Mouse (Mus musculus): ENCODE results near the gene Tmem63c.

Tmem63c gene

DNA sequence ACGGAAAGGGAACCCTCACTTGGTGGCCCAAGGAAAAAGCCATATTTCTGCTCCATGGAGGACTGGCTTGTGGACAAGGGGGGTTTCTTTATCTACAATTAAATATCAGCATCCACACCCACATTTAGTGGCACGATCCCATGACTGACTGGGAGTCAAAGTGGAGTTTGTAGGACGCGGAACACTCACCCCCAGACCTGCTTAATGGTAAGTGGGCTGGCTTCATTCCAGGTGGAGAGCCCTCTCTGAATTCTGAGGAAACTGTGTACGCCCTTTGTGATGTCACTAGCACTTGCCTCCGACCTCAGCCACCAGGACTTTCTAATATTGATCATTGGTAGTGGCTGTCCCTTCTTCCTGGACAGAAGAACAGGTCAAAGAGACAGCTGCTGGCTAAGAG, at the start of gene Tmem63c:
TSS of gene Tmem63c (plus strand) at position 301 of the 400 bp plus-strand sequence.
- DNase-seq (ENCODE audit: low spot score in 2 of 2) = no peak

DNA sequence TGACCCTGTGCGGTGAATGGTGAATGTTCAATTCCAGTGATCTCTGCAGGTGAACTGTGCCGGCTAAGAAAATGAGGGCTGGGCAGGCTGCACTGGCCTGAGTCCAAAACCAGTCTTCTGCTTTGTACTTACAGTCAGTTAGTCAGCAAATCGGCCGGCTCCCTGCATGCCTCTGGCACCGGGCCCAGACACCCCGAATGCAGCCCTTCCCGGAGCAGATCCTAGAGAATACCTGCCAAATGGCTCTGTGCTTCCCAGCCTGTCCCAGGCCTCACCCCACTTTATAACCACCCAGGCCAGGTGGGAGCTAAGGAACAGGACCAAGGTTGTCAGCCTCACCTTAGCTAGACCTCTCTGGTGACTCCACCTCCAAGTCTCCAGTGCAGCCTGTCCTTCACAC, 47.9 kb upstream of the Tmem63c start:
- DNase-seq (ENCODE audit: low spot score in 2 of 2) = peak; percentile 83 to 84

DNA sequence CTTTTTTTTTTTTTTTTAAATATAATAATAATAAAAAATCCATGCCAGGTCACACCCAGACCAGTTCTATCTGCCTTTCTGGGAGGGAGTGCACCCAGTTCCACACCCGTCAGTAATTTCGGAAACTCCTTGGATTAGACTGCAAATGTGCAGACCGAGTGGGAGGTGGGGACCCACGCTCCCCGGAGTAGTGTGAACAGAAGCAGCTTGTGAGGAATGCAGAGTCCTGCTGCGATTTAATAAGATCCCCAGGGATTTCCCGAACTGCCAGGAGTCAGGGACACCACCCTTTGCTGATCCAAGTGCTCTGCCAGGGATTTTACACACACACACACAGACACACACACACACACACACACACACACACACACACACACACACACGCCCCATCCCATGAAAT, 47.4 kb upstream of the Tmem63c start:
- DNase-seq (ENCODE audit: low spot score in 2 of 2) = peak in 1 of 2 experiments; percentile 67

DNA sequence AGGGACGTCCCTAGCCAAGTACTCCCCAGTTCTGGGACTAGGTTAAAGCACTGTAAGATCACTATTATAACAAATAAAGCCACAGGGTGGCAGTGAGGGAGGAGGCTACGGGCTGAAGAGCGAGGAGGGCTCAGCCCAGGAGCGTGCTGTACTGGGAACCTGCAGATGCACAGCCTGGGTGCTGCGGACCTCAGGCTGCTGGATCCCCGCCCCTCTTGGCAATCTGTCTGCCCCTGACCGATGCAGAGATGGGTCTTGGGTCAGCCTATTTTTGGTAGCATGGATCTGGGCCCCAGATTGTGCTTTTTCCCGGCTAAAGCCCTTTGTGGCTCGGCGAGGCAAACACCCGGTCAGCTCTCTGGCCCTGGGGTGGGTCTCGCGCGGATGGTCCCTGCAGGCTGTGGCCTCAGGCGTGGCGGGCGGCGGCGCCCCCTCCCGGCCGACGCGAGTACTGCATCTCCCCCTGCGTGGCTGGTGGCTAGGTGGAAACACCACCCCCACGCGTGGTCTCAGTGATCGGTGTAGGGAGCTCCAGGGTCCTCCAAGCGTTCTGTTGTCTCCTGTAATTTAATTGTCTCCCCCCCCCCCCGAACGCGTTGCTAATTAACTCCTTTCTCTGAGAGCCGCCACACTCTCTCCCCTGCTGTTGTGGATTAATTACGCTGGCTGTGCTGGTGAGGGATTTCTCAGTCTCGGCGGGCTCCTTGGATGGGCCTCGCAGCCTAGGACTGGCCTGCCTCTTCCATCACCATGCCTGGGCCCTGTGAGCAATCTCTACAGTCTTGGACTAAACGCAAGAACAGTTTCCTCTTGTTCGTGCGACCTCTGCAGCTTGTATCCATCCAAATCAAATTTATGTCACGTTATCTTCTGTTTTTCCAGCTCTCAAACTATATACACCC, 46.5 kb upstream of the Tmem63c start:
- DNase-seq (ENCODE audit: low spot score in 2 of 2) = peak; percentile 77 to 83

DNA sequence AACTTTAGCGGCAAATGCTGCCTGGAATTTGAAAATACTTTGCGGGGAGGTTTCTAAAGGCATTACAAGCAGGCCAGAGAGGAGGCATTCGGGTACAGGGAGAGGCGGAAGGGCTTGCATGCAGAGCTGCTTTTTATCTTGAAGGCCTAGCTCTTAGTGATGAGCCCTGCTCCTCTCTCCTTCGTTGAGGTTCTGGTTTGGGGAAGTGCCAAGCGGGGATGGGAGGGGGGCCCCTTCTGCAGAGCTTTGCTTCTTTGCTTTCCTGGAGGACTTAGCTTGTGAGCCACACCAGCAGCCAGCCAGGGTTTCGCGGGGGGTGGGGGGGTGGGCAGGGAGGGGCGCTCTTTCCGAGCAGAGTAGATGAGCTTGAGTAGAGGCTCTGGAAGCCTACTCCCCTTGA, 45.4 kb upstream of the Tmem63c start:
- DNase-seq (ENCODE audit: low spot score in 2 of 2) = no peak

DNA sequence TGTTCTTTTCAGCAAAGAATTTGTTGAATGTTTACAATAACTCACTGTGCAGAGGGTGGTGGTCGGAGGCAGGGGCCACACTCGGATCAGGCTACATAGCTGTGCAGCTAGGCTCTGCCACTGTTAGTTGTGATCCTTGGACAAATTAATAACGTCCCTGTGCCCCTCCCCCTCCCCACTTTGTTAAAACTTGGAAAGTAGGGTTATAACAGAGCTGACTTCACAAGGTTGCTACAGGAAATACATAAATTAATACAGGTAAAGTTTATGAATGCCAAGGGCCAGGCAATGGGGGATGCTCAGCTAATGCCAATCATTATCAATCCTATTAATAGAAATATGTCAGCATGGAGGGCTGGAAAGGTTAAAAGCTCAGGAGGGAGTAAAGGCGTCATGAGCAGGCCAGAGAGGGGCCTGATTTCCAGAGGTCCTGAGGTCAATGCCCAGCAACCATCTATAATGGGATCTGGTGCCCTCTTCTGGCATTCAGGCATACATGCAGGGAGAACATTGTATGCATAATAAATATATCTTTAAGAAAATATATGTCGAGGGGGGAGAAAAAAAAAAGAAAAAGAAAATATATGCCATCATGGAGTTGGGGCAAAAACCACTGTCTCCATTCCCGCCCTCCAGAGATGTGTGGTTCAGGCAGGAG, 44.5 kb upstream of the Tmem63c start:
- DNase-seq (ENCODE audit: low spot score in 2 of 2) = no peak

DNA sequence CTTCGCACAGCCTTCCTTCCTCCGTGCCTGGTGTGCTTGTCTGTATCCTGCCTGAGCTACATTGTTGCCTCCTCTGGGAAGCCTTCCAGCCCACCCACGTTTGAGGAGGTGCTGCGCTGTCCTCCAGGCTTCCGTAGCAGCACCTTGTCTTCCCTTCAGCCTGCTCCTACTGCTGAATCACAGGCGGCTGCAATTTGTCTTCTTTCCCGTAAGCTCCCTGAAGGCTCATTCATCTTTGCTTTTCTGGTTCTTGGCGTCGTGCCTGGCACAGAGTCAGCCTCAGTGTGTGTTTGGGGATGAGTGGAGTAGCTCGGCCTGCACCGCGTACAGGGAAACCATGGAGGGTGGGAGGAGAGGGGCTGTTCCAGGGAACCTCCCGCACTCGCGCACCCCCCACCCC, 43.3 kb upstream of the Tmem63c start:
- DNase-seq (ENCODE audit: low spot score in 2 of 2) = peak in 1 of 2 experiments; percentile 77

DNA sequence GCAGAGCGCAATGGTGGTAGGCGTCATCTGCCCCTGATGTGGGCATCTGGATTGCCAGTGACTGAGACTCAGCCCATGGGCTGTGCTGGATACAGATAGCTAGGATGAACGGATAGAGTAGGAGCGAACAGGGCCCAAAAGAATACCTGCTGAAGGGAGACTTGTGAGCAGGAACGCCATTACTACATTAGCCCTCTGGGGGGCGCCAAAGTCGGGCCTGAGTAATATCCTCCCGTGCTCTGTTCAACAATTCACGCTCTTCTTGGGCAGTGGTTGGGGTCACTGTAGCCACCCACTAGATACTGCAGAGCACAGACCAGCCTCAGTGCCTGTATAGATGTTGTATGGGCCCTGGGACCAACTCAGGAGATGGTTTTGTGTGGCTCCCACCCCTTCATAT, 40.0 kb upstream of the Tmem63c start:
- no peak for DNase-seq (ENCODE audit: low spot score in 2 of 2)

DNA sequence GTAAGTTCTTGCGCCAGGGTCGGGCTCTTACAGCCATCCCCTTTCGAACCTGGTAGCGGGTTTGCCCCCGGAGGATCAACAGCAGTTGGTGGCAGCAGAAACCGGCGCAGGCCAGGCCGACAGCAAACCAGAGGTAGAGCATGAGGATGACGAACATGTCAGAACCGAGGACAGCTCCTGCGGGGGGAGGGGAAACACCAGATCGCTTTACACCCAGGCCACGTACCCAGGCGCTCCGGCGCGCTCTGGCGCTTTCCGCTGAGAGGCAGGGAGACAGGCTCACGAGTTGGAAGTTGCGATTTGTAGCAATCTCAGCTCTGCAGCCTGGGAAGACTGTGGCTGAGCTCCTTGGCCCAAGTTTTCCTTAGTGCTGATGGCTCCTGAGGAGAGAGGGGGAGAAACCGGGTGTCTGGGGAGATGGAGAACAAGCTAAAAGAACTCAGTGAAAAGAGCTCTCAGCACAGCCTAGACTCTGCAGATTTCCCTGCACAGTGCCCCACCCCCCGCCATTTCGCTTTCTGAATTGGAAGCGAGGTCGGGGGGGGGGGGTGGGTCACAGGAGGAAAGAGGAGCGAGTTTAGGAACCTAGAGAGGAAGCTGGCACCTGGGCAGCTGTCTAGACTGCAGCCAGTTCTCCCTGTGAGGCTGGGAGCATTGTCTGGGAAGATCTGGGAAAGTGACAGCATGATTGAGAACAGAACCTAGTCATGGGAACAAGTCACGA, 37.5 kb upstream of the Tmem63c start:
- peak; percentile 80 for DNase-seq (ENCODE audit: low spot score in 2 of 2)

DNA sequence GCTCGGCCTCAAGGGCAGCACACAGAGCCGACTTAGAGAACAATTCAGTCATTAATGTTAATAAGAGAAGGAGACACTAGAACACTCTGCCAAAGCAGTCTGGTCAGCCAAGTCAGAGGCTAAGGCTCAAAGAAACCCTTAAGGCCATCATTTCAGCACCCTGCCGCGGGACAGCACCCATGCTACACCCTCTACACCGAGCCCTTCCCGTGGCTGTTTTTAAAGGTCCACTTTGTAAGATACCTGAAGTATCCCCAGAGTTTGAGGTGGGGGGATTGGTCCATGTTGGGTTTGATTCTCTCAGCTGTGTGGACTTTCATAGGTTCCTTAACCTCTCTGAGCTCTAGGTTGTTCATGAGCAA, 37.0 kb upstream of the Tmem63c start:
- no peak for DNase-seq (ENCODE audit: low spot score in 2 of 2)

DNA sequence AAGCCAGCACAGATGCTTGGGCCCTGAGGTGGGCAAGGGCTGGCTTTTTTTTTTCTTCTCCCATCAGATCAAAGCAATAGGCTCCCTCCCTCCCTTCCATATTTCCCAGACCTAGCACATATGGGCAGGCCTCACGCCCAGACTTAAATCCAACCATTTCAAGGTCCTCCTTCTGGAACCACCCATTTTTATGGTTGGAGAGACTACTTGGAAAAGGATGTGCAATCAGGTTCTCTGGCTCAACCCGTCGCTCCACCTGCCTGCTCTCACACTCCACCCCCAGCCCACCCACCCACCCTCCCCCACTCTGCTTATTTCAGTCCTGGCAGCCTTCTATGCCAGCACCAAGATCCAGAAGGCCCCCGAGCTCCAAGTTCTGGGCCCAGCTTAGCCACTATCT, 34.6 kb upstream of the Tmem63c start:
- no peak for DNase-seq (ENCODE audit: low spot score in 2 of 2)

DNA sequence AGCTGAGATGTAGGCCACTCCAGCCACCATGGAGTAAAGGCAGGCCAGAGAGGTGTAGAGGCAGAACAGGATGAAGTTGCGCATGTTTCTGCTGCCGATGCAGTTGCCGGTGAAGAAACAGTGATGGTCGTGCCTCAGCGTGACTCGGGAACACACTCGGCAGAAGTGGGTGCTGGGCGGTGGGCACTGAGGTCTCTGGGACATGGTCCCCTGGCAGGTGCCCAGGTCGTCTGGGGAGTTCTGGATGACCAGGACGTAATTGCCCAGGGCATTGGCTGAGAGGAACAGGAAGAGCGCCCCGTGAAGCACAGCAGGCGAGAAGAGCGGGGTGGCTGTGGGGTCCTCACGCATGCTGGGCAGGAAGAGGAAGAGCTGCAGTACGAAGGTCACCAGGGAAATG, 32.9 kb upstream of the Tmem63c start:
- no peak for DNase-seq (ENCODE audit: low spot score in 2 of 2)

DNA sequence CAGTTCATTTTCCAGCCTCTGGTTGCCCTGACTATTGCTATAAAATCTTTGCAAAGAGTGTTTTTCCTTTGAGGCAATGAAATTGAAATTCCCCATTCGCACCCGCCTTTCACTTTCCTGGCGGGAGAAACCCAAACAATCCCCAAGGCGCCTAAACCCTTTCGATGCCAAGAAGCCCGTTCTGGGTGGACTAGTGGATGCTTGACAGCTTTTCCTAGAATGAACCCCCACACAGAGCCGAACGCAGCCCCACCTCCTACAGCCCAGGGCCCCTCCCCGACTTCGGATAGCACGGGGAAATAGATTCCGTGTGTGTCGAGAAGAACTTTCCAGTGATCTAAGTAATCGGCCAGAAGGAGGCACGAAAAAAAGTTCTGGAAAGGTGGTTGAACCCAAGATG, 31.8 kb upstream of the Tmem63c start:
- peak in 1 of 2 experiments; percentile 64 for DNase-seq (ENCODE audit: low spot score in 2 of 2)

DNA sequence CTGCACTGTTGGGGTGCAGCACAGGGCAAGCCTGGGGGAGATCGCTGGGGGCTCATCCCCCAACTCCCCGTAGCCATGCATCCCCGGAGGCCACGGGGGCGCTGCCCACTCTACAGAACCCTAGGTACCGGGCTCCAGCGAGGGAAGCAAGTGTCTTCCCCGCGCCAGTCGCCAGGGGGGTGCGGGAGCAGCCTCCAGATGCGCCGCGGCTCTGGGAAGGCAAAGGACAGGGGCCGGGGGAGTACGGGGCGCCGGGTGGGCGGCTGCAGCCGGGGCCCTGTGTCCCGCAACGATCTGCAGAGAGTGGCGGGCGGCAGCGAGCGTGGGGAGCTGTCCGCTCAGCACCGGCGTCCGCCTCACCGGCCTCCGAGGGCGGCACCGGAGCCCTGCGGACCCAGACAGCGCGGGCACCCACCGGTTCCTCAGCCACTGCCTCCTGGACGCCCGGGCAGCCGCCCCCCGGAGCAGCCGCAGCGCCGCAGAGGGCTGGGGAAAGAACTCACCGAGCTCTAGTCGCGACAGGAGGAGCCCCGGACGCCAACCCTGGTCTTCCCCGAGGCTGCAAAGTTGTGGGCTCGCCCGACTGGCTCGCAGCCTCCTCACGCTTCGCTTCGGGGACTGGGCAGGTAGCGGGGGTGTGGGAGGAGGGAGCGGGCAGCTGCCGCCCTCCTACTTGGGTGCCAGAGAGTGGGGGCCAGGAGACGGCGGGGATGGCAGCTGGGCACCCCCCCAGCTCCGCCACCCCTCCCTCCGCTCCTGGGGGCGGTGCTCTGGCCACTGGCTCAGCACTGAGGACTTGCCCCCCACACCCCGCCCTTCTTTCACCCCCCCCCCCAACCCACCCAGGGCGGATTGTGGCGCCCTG, 31.0 kb upstream of the Tmem63c start, which contains the start of gene Zdhhc22:
TSS of gene Zdhhc22 (minus strand) at position 541 of the 865 bp plus-strand sequence.
- DNase-seq (ENCODE audit: low spot score in 2 of 2) = peak in 1 of 2 experiments; percentile 71

DNA sequence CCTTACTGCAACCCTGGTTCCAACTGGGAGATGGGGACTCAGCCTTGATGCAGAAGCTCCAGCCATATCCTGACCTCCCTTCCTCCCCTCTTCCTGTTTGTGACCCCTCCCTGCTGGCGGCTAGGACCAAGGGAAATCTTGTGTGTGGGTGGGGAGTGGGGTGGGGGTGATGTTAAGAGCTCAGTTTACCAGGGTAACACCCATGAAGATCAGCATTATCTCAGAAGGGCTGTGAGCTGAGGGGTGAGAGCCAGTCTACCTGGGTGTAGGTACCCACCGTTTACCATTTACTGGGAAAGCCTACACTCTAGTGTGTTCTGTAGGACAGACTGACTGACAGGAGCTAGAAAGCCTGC, 30.4 kb upstream of the Tmem63c start:
- no peak for DNase-seq (ENCODE audit: low spot score in 2 of 2)

DNA sequence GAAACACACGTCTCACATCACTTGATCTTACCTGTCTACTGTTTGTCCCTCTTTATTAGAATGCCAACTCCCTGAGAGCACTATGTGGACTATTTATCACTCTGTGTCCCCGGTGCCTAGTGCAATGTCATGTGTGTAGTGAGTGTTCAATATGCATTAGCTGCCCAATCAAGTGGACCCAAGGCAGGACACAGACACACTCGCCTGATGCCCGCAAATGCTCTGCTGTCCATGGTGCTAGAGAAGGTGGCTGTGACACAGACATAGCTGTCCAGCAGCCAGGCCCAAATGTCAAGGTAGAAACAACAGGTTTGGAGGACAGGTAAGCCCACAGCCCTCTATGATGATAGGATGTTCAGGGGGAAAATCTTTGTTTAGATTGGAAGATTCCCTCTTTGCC, 27.0 kb upstream of the Tmem63c start:
- no peak for DNase-seq (ENCODE audit: low spot score in 2 of 2)

DNA sequence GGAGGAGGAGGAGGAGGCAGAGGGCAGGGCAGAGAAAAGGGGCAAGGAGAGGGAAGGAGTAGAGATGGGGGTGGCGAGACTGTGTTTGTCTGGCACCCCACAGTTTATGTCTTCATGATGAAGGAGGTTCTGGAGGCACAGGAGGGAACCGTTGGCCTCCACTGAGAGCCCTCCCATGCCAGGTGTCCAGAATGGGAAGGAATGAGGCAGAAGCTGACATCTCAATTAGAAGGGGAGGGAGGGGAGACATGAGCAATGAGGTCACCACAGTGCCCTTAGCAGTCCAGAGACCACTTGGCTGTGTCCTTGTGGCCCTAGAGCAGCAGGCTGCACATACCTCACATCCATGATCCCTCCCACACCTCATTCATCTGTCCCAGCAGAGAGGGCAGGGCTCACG, 26.4 kb upstream of the Tmem63c start:
- DNase-seq (ENCODE audit: low spot score in 2 of 2) = no peak

DNA sequence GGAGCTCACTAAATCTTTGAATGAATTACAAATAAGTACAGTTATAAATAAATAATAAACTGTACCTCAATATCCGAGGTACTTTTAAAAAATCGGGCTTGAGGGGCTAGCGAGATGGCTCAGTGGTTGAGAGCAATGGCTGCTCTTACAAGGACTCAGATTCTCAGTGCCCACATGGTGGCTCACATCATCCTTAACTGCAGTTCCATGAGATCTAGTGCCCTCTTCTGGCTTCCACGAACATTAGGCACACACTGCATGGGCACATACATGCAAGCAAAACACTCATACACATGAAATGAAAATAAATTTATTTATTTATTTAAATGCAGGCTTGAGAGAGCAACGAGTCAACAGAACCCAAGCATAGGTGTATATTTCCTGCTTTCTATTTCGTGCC, 25.2 kb upstream of the Tmem63c start:
- no peak for DNase-seq (ENCODE audit: low spot score in 2 of 2)

DNA sequence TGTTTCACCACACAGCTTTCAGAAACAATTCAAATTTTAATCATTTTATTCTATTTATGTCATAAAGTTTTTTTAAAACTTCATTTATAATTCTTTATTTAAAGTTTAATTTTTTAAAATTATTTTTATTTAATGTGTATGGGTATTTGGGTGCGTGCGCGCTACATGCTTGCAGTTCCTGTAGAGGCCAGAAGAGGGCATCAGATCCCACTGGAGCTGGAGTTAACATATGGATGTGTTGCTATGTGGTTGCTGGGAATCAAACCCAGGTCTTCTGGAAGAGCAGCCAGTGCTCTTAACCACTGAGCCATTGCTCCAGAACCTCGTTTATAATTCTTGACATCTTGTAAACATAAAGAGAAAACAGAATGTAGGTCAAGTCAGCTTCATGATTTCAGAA, 22.4 kb upstream of the Tmem63c start:
- DNase-seq (ENCODE audit: low spot score in 2 of 2) = no peak

DNA sequence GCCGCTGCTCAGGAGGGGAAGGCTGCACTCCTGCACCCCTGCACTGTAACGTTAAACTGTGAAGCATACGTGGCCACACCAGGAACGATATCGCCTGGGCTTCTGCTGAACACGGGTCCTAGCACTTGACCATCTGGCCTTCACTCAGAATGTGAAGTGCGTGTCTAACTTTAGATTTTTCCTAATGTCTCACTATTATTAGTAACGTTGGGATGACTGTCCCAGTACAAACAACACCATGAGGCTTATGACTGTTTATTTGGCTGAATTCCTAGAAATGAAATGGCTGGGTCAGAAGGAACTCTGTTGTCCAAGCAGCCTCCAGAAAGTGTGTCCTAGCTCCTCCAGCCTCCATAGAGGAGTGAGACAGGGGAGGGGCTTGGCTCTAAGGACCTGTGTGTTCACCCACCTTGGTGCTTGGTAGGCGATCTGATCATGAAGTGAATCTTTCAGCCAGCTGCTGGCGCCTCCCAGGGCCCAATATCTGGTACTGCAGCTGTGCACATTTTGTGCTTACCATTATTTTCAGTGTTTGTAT, 21.8 kb upstream of the Tmem63c start:
- DNase-seq (ENCODE audit: low spot score in 2 of 2) = peak in 1 of 2 experiments; percentile 19

DNA sequence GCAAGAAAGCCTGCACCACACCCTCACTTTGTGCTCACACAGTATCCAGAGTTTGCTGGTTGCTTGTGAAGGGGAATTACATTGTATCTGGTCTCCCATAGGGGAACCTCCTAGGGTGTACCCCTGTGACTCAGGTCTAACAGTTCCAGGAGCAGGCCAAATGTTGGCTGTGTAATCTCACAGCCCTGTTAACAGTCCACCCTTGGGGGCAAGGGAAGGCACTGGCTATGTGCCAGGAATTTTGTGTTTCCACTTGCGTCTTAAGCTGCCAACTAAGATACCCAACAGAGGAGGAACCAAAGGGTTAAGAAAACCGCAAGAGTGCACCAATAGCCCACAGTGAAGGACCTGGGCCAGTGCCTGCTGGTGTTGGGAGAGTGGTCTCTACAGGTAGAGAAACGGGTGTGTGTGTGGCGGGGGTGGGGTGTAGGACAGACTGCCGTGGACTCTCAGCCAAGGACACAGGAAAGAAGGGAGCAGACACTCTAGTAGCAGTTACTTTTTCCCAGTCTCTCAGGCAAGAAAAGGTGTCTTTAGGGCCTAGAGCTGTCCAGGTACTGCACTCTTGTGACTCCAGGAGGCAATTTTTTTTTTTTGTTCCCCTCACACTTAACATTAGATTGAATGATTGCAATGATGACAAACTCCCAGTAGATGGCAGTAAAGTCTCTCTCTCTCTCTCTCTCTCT, 20.8 kb upstream of the Tmem63c start:
- DNase-seq (ENCODE audit: low spot score in 2 of 2) = no peak
